Mouse (Mus musculus): ENCODE results near the gene Nalcn.
"Not testable (repeated sequence)": the region's sequence is repeated elsewhere in the genome, so short reads cannot be mapped to it uniquely, and the experiment has no call there.

Nalcn gene

DNA sequence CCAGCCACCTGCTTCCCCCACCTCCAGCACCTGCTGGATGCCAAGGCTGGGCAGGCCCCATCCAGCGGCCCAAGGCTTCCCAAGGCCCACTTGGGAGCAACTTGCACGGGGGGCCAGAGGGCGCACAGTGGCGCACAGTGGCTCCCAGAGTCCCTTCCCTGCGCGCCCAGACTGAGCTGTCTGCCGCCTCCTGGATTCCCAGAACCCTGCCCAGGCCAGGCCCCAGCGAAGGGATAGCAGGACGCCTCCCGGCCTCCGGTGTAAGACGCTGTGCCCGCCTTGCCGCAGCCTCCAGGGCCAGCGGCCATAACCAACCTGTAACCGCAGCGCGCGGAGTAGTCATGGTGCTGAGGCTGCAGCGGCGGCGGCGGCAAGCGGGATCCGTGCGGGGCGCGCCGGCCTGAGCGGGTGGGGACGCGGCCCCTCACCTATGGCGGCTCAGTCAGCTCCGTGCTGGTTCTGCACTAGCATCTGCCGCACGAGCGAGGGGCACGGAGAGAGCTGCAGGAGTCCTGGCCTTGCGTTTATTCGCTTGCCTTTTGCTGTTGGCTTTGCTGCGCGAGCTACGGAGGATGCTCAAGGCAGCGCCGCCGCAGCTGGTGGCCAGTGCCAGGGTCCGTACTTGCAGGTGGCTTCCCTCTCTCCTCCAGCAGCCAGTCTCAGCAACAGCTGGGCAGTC, at the start of gene Nalcn:
Gene Nalcn (minus strand): TSS at position 644 of the 679 bp plus-strand sequence.
- DNase-seq = peak; percentile 9

DNA sequence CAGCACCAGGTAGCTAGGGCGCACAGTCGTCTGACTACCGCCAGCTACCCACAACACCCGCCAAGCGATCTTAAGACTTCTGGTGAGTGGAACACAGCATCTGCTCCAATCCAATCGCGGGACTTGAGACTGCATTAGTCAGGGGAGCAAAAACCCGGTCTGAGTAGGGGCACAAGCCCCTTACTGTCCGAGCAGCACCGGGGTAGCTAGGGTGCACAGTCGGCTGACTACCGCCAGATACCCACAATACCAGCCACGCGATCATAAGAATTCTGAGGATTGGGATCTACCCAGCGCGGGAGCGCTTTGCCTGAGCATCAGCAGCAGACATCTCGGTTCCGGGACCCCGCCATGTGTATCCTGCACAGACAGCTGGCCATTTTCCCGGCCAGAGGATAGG, 44.1 kb upstream of the Nalcn start:
- not testable (repeated sequence) for DNase-seq

DNA sequence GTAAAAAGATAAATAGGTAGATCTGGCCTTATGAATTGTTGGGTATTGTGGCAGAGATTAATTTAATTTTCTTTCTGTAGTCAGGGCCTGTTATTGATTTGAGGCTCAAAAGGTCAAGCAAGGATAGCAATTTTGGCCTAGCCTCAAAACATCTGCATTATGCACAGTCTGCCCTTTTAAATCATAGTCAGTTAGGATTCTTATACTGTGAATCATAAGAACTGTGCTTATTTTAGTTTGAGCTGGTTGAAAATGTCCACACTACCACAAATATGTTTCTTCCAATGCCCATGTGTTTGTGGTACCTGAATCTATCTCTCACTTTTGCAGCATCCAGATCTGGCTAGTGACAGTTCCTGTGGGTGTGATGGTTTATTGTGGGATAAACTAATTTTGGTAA, 37.5 kb upstream of the Nalcn start:
- no peak for DNase-seq

DNA sequence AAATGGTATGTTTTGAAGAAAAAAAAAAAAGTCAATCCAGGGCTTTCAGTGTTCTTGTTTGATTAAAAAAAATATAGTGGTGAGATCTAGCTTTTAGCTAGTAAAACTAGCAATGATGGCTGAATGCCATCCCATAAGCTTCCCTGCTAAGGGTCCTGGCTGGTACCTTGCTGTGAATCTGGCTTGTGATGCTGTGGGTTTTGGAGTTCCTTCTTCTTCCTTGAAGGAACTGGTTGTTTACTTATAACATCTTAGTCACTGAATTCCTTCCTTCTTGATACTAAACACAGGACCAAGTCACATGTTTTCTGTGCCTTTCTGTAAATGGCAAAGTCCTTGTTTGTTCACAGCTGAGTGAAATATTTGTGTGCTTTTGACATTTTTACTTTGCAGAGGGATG, 36.3 kb upstream of the Nalcn start:
- DNase-seq = no peak

DNA sequence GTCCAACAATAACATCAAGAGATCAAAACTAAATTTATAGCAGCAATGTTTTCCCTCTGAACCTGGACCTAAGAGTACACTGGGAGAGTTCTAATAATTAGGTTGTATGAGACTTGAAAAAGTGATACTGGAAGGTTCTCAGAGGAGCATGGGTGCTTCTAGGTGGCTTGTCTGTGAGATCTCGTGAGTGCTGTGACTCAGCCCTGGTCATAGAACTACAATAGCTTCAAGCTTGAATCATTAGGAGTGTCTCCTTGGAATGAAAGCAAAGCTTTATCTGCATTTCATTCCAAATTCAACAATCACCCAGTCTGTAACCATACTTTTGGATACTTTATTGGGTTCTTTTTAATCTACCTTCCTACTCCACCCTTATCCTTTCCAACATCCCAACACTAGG, 35.4 kb upstream of the Nalcn start:
- DNase-seq = no peak

DNA sequence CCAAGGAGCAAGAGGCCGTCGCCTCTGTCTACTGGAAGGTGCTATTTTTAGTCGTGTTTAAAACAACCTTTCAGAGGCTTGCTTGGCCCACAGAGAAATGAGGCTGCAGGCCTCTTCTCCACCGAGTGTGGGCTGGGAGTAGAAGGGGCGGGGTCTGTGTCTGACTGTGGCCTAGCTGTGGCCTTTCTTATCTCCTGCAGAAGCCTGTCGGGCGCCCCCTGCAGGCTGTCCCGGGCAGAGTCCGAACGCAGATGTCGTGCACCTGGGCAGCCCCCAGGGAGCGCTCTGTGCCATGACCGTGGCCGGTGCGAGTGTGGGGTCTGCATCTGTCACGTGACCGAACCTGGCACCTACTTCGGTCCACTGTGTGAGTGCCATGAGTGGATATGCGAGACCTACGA, 34.1 kb upstream of the Nalcn start:
- DNase-seq = peak; percentile 41

DNA sequence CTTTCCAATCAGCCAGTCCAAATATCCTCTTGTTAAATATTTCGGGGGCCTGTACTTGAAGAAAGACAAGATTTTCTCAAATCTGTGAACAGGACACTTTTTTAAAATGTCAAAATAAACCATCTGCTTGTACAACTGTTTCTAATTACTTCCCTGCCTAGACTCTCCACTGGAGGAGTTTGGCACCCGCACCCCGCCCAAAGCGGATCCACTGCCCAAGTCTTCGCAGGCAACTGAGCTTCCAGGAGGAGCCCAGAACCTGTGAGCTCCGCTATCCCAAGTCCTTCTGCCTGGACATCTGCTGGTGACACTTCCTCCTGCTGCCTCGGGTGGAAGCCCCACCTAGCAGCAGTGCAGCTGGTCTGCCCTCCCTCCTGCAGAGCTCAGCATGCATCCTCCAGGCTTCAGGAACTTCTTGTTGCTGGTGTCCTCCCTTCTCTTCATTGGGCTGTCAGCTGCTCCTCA, 33.0 kb upstream of the Nalcn start, which contains the start of gene Itgbl1:
Gene Itgbl1 (plus strand): TSS at position 51 of the 465 bp plus-strand sequence.
- DNase-seq = no peak

DNA sequence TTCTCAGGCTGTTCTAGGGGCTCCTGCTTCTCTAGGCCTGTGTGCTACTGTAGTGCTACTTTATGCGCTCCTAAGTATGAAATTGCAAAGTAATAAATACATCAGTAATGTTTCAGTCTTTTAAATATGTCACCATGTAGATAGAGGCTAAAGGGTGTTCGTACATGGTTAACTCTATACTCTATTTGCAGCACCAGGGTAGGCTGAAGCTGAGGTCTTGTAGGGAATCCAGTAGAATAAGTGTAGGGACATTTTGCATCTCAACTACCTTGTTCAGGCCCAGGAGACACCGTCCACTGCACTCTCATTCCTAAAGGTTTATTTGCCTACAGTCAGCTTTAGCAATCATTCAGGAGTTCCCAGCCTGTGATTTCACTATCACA, 227 bp upstream of the Nalcn start:
- no peak for DNase-seq

DNA sequence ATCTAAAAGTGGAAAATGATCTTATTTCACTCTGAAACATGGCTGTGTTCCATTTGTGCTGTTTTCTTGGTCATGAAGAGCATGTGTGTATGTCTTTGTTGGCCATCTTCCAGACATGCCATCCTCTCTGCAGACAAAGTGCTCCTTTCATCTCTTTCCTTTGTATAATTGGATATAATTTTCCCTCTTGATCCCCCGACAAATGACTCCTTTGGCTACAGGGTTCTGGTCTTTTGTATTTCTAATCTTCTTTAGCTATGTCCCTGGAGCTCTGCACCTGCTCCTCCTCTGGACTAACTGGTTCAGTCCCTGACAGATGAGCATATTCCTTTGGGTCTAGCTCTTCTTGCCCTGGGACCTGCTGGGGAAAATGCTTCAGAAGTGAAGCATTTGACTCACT, 4.0 kb downstream of the Nalcn start:
- no peak for DNase-seq

DNA sequence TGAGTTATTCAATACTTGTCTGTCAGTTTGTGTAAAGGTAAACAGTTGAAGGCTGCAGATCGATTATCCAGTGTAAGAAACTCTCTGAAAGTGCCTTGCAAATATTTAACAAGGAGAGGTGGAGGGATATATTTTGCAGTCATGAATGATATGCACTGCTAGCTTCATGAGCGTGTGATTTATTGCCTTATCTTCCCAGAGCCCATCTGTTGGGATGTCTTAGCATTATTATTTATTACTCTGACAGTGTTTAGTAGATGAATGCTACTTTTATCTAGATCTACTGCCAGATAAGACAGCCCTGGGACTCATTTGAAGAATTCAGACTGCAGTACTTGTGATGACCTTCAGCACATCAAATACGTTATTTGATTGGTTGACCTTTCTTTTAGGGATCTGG, 31.7 kb downstream of the Nalcn start:
- DNase-seq = no peak

DNA sequence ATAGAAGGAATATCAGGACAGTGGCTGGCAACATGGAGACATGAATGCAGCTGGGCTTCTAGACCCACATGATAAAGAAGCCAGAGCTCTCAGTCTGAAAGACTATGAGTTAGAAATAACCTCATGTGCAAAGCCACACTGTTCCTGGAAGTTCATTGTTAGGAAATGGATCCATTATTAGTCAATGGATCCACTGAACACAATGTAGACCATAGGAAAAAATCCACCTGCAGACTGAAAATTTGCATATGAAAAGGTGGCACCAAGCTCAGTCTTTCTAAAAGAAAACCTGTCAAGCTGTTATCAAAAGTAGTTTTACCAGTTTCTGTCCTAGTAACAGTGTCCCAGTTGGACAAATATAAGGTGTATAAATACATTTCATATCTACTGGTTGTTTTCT, 39.5 kb downstream of the Nalcn start:
- DNase-seq = no peak

DNA sequence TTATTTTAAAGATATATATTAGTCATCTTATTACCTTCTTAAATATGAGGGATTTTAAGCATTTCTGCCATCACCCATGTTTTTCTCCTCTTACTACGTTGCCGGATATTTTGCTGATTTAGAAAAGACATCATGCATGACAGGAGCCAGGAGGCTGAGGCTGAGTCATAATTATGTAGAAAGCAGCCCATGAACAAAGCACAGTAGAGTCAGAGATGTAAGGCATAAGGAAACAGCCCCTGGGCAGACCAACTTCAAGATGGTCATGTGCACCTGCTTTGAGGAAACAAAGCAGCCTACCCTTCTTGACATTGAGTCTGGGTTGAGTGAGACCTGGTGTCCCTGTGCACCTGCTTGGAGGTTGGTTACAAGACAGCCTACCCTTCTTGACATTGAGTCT, 44.5 kb downstream of the Nalcn start:
- DNase-seq = no peak

DNA sequence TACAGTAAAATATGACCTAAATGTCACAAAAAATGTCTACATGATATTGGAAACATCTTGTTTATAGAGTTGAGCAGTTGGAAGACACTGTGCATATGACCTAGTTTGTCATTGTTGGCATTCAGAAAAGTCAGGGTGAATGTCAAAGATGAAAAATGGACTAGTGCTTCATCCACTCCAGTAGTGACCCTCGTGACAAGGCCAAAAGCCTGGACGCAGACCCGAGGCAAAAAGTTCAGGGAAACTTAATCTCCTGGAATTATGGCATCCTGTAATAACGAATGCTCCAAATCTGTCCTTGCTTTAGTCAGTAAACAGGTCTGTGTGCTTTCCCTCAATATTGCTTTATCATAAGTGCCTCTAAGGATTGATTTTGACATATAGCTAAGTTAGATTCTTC, 51.6 kb downstream of the Nalcn start:
- DNase-seq = no peak

DNA sequence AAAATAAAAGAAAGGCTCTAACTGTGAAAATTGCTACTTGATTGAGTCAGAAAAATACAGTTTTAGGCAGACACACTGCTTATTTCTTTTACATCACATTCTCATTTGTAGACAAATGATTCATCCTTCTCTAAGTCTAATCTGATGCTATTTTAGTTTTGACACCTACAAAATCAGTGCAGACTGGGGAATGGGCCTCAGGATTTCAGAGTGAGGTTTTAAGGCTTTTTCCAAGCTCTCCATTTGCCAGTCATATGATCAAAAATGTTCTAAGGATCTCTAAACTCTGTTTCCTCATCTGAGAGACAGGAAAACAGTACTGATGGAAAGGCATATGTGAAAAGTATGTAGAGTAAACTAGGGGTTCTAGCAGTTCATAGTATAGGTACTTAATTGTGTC, 52.0 kb downstream of the Nalcn start:
- DNase-seq = no peak

DNA sequence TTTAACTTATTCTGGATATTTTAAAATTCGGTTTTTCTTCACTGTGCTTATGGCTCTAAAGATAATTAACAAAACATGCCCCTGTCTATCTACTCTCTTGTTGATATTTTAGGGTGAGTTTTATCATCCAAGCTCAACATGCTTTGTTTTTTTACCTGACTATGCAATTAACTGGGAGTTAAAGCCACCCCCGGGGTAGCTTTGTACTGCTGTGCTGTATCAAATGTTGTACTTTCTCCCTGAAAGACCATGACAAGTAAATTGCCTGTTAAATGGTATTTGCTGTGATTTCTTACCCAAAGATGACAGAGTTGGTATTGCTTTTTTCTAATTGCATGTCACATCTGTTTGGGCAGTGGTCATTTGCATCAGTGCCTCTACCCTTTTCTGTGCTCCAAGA, 60.3 kb downstream of the Nalcn start:
- DNase-seq = no peak

DNA sequence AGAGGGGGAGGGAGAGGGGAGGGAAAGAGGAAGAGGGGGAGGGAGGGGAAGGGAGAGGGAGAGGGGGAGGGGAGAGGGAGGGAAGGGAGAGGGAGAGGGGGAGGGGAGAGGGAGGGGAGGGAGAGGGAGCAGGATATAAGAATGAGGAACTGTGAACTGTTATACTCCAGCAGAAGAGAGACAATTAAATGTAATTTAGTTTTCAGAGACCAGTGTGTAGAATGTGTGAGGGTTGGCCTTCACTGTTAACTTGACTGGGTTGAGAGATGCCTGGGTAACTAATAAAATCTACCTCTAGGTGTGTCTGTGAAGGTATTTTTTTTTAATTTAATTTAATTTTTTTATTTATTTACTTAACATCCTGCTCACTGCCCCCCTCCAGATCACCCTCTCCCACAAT, 71.4 kb downstream of the Nalcn start:
- no peak for DNase-seq

DNA sequence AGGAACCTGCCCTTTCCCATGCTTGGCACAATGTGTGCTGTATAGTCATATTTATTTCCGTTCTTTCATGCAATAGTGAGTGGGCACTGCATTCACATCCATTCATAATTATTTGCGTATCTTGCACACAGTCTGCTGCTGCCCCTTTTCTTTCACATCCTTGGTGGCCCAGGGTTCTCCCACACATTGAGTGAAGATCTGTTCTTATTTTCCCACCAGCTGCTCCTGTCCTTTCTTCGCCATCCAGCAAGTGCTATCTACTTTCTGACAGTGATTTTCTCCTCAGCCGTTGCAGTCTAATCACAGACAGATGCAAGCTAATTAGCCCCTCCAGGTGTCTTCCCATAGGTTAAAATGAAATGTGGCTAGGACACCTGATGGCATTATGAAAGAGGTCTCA, 72.0 kb downstream of the Nalcn start:
- no peak for DNase-seq

DNA sequence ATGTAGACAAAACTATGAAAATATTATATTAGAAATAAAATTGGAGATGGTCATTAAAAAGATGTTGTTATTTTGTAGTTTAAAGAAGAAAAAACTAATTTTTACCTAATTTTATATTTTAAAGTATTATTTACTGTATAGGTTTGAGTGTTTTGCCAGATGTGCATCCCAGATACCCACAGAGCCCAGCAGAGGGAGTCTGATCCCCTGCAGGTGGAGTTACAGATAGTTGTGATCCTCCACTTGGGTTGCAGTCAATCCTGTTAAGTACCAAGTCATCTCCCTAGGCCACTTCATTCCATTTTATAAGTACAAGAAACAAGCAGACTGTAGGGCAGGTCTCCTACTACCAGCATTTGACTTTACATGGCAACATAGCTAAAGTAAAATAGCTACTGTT, 84.6 kb downstream of the Nalcn start:
- DNase-seq = no peak

DNA sequence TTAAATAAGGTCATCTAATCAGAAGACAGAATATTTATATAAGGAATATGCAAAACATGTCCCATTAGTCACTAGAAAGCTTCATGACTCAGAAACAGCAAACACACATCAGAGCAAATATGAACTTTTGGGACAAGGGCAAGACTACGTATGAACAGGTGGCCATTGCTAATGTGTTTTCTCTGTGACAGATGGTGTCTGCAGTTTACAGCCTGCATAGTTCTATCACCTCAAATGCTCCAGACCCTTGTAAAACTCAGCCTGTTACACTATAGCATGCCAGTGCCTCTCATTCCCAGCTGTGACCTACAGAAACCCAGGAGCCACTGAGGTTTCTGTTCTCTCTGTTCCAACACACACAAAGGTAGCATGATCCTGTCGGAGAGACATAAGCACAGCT, 91.3 kb downstream of the Nalcn start:
- no peak for DNase-seq

DNA sequence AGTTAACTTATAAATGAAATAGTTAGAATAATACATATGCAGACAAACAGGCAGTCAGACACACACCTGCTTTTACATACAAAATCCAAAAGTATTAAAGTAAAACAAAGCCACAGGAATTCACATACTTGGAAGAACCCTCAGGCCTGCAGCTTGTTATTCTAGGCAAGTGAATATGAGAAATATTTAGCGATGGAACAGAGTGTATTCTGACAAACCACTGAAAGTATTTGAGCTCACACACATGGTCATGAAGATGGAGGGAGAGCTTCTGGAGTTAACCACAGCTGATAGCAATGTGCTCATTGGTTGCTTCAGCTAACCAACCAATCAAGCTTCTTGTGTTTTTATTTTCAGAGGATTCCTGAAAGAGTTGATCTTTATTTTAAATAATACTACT, 93.9 kb downstream of the Nalcn start:
- DNase-seq = no peak

DNA sequence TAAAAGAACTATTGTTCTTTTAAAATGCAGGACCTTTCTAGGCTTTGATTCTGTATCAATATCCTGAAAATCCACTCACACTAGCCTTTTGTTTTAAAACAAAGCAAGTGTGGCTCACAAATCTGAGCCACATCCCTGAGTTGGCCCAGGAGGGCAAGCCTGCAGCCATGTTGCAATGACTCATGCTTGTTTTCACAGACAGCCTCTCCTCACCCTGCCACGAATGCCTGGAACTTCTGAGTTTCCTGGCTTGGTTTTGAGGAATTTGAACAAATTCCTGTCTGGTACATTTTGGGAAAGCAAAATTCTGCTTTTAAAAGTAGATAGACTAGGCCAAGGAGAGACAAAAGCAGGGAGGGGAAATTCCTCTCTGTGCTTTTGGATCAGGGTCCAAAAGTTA, 95.7 kb downstream of the Nalcn start:
- DNase-seq = no peak

DNA sequence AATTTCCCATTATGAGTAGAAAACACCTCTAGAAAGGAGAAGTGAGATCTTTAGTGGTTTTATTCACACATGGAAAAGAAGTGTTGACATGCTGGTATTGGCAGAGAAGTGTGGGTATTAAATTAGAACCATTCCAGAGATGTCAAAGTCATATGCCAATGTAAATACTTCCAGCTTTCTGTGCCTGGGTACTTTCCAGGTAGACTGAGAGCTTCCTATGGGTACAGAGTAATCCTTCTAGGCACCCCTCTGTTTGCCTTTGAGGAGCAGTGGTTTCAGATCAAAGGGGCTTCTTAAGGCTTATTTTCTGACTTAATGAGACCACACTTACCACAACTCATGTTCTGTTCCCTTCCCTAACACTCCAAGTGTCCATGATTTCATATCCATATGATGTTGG, 97.8 kb downstream of the Nalcn start:
- no peak for DNase-seq

DNA sequence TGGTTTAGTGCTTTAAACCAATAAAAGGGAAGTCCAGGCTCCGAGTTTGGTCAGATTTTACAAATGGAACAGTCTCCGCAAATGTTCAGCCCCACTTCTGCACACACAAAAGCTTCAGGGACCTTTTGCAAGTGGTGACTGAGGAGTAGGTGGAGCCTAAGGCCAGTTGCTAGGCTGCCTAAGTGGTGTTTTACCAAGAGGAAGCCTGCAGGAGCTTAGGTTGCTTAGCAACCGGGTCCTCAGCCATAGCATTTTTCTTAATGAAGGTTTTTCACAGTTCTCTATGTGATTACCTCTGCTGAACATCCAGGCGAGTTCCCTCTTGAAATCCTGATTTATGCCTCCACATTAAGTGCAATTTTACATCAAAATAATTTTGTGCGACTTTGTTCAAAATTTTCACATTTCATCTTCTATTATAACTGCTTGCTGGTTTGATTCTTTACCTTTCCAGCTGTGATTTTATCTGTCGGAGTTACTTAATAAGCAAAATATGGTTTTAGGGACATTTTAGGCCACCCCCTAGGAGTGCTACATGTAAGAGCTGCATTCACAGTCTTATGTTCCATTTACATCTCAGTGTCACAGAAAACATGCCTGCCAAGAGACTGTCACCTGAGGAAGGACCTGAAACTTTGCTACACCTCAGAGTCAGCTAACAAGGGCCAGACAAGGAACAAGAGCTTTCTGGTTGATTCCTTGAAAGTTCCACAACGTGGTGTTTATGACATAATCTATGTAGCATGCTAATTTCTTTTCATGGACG, 113.4 kb downstream of the Nalcn start:
- no peak for DNase-seq

DNA sequence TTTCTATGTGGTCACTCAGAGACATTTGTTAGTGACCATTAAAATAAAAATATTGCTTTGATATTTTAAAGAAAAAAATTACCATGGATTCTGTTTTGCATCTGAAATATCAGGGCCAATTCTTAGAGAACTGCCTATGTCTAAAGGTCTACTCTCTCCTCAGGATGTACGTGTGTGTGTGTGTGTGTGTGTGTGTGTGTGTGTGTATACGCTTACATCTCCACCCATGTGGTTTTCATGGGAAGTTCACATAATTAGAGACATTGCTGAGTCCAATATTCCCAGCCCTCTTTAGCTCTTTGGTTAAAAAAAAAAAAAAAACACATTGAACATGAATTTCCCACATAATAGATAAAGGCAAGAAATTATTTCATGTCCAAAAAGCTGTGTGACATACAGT, 114.0 kb downstream of the Nalcn start:
- DNase-seq = no peak

DNA sequence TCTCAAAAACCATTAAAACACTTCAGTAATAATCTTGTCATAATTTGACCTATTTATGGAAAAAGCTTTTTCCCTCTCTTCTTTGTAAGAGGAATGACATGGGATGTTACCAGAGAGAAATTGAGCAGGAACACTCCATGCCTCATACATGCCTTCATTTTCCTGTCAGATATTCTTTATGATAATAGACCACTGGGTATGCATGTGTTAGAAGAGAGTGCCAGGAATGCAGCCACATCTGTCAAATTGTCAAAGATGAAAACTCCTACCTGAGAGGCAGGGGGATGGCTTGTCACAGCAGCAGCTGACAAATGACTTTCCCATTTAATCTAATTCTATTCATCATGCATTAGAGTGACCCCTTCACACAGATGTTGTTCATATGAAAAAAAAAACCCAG, 131.4 kb downstream of the Nalcn start:
- DNase-seq = no peak

Data from thymus, postnatal 4 days (tissue).